Mouse (Mus musculus) hindbrain, embryonic 12.5 days (tissue): ENCODE measurements around the gene Gm45140. TPM values are rescaled to one million over a fixed set of nuclear protein-coding genes. Genes with fewer than 3 reads are reported as not detected.

Source experiments
- ATAC-seq: fragments of 200-750 bp; cut with Nextera tagmentation; 2 replicates; pipeline ENCODE4 v1.8.0; 2017; ENCODE audit warnings: moderate TSS enrichment; ENCODE audit not compliant: low FRiP score
- H3K27ac ChIP-seq: fragments of 300-500 bp; sonication (generic); 2 replicates; pipeline ENCODE4 v1.5.1; 2016; ENCODE audit warnings: mild to moderate bottlenecking
- H3K27me3 ChIP-seq: fragments of 300-500 bp; sonication (generic); 2 replicates; pipeline ENCODE4 v1.6.1; 2016; ENCODE audit warnings: mild to moderate bottlenecking
- H3K36me3 ChIP-seq: fragments of 300-500 bp; sonication (generic); 2 replicates; pipeline ENCODE4 v1.6.1; 2016; ENCODE audit warnings: mild to moderate bottlenecking
- H3K4me1 ChIP-seq: fragments of 300-500 bp; sonication (generic); 2 replicates; pipeline ENCODE4 v1.6.1; 2016
- H3K4me2 ChIP-seq: fragments of 300-500 bp; sonication (generic); replicated peaks from 2 replicates; pipeline ENCODE4 v1.6.1; 2016; ENCODE audit warnings: mild to moderate bottlenecking
- H3K4me3 ChIP-seq: fragments of 300-500 bp; sonication (generic); 2 replicates; pipeline ENCODE4 v1.5.1; 2016; ENCODE audit warnings: mild to moderate bottlenecking
- H3K9ac ChIP-seq: fragments of 300-500 bp; sonication (generic); 2 replicates; pipeline ENCODE4 v1.6.1; 2016; ENCODE audit warnings: mild to moderate bottlenecking, moderate library complexity
- H3K9me3 ChIP-seq: fragments of 300-500 bp; sonication (generic); replicated peaks from 2 replicates; pipeline ENCODE4 v1.6.1; 2016; ENCODE audit warnings: mild to moderate bottlenecking
- WGBS: fragments of 180-500 bp; shearing (Covaris S2); methylation state at CpG from one replicate; pipeline ENCODE4 v1.1.7; 2016; 5-methylcytosine and 5-hydroxymethylcytosine counted together
- polyA plus RNA-seq: library from polyadenylated mRNA; unstranded; fragments of >200 nt; fragmentation: Nextera tagmentation; extraction: Ambion mirVana; gene quantifications from 2 replicates; pipeline ENCODE4 v1.2.1, GENCODE M21; 2016

Gene Gm45140
- polyA plus RNA-seq, 1 experiment from 2014 or later, result 4.1 TPM

- peaks cover 7% of the 10 kb centered on the region for H3K36me3 ChIP-seq
- 90% methylated on average over 8 of the region's 8 CpGs for WGBS
- H3K27me3 ChIP-seq, result no peaks in the 10 kb centered on the region
- H3K4me1 ChIP-seq, result no peaks in the 10 kb centered on the region
- no peak for ATAC-seq
- H3K4me3 ChIP-seq, result no peak overlapping the region
- no peak overlapping the region for H3K9ac ChIP-seq
- H3K4me2 ChIP-seq, result no peak overlapping the region
- H3K9me3 ChIP-seq, result 0 out of 2 replicates have a peak, but pooled peaks cover 2% of the 10 kb centered on the region
- no peak overlapping the region for H3K27ac ChIP-seq
These were observed 78.7 kb downstream of the Gm45140 start for GRCm38 (mm10) chr6:87756896-87757295.

GRCm38 (mm10) chr6:87755196-87755595, 80.4 kb downstream of the Gm45140 start:
- no peak overlapping the region for H3K4me3 ChIP-seq
- H3K4me1 ChIP-seq, result no peaks in the 10 kb centered on the region
- no peaks in the 10 kb centered on the region for H3K27me3 ChIP-seq
- no peak overlapping the region for H3K9ac ChIP-seq
- 88% methylated on average over 4 of the region's 4 CpGs for WGBS
- peaks cover 7% of the 10 kb centered on the region for H3K36me3 ChIP-seq
- no peak overlapping the region for H3K27ac ChIP-seq
- H3K9me3 ChIP-seq, result 0 out of 2 replicates have a peak, but pooled peaks cover 2% of the 10 kb centered on the region
- ATAC-seq, result no peak
- H3K4me2 ChIP-seq, result no peak overlapping the region

DNA sequence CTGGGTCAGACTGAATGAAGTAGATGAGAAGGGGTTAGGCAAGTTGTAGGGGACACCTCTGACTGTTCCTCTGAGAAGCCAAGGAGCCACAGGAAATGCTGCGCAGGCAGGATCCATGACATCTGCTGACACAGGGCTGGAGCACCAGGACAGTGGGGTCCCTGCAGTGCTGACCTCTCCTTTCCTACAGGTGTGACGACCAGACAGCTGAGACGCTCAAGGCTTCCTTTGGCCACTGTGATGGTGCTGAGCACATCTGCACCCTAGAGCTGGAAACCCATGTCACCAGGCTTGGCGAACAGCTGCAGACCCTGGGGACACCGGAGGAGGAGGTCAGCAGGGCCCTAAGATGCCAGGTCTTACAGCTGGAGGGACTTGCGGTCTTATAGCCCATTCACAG, 84.0 kb downstream of the Gm45140 start:
- Histone ChIP-seq H3K4me1 (no peaks in the 10 kb centered on the region), H3K27me3 (no peaks in the 10 kb centered on the region), H3K4me2 (no peak overlapping the region), H3K4me3 (no peak overlapping the region), H3K27ac (no peak overlapping the region), H3K9ac (no peak overlapping the region), H3K36me3 (peaks cover 7% of the 10 kb centered on the region), H3K9me3 (no peaks in the 10 kb centered on the region)
- ATAC-seq, result no peak
- WGBS, result 89% methylated on average over 6 of the region's 6 CpGs

- H3K9me3 ChIP-seq, result no peaks in the 10 kb centered on the region
- no peak overlapping the region for H3K4me3 ChIP-seq
- 89% methylated on average over 8 of the region's 8 CpGs for WGBS
- H3K27me3 ChIP-seq, result no peaks in the 10 kb centered on the region
- no peak overlapping the region for H3K4me2 ChIP-seq
- no peak overlapping the region for H3K27ac ChIP-seq
- no peak for ATAC-seq
- no peaks in the 10 kb centered on the region for H3K4me1 ChIP-seq
- peaks cover 7% of the 10 kb centered on the region for H3K36me3 ChIP-seq
- H3K9ac ChIP-seq, result no peak overlapping the region
These were observed 85.2 kb downstream of the Gm45140 start for GRCm38 (mm10) chr6:87750184-87750910.

- Histone ChIP-seq H3K4me2 (no peak overlapping the region), H3K36me3 (no peaks in the 10 kb centered on the region), H3K4me3 (no peak overlapping the region), H3K27ac (no peak overlapping the region), H3K27me3 (no peaks in the 10 kb centered on the region), H3K9me3 (no peaks in the 10 kb centered on the region), H3K9ac (no peak overlapping the region), H3K4me1 (no peaks in the 10 kb centered on the region)
- ATAC-seq, result no peak
- WGBS, result 88% methylated on average over 6 of the region's 6 CpGs
These were observed 87.1 kb downstream of the Gm45140 start for GRCm38 (mm10) chr6:87748531-87748930.

DNA sequence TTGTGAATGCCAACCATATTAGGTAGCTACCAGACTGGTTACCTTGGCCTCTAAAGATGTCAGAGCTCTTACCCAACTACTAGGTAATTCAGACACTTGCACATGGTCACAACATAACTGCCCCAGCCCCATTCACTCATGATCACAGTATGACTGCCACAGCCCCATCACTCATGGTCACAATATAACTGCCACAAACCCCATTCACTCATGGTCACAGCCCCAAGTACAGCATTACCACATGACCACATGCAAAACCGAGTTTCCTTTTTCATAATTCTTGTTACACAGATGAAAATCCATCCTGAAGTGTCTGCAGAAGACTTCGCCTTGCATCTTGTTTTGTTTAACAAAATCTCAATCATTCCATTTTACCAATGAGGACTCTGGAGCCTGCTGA, 87.5 kb downstream of the Gm45140 start:
- H3K36me3 ChIP-seq, result no peaks in the 10 kb centered on the region
- H3K4me1 ChIP-seq, result no peaks in the 10 kb centered on the region
- no peaks in the 10 kb centered on the region for H3K9me3 ChIP-seq
- no peaks in the 10 kb centered on the region for H3K27me3 ChIP-seq
- H3K4me3 ChIP-seq, result no peak overlapping the region
- ATAC-seq, result no peak
- no peak overlapping the region for H3K27ac ChIP-seq
- H3K9ac ChIP-seq, result no peak overlapping the region
- 92% methylated on average over 2 of the region's 2 CpGs for WGBS
- H3K4me2 ChIP-seq, result no peak overlapping the region

DNA sequence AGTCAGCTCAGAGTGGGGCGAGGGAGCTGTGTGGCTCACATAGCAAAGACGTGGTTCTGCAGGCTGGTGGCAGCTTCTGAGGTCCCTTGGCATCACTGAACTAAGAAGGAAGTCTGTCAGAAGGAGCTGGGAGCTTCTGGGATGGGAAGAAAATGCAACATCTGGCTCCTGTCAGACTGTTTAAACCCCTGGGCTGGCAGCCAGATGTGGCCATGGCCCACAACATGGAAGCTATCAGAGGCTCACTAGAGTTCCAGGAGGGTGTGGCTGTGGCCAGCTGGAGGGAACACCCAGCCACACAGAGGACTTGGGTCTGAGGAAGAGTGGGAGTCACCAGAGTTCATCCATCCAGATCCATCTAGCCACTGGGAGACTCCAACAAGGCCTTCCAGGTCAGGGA, 88.7 kb downstream of the Gm45140 start:
- Histone ChIP-seq H3K27ac (no peak overlapping the region), H3K9ac (no peak overlapping the region), H3K4me2 (no peak overlapping the region), H3K4me1 (no peaks in the 10 kb centered on the region), H3K36me3 (no peaks in the 10 kb centered on the region), H3K27me3 (no peaks in the 10 kb centered on the region), H3K4me3 (no peak overlapping the region), H3K9me3 (no peaks in the 10 kb centered on the region)
- ATAC-seq, result no peak
- 78% methylated on average over 2 of the region's 2 CpGs for WGBS

DNA sequence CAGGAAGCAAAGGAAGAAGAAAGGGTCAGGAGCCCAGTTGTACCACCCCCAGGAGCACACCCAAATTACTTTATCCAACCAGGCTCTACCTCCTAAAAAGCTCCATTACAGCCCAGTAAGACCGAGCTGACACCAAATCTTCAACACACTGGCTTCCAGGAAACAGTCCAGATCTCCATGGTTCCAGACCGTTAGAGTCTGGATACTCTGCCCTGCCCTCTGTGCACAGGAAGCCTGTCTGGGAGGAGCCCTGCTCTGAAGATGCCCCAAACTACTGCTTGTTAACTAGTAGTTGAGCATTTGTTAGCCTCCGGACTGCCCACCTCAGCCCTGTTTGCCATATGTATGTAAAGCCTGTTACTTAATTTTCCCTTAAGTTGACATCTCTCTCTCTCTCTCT, 89.5 kb downstream of the Gm45140 start:
- Histone ChIP-seq H3K9ac (no peak overlapping the region), H3K27me3 (no peaks in the 10 kb centered on the region), H3K9me3 (no peaks in the 10 kb centered on the region), H3K4me1 (no peaks in the 10 kb centered on the region), H3K36me3 (no peaks in the 10 kb centered on the region), H3K27ac (no peak overlapping the region), H3K4me3 (no peak overlapping the region), H3K4me2 (no peak overlapping the region)
- ATAC-seq, result no peak
- WGBS, result 75% methylated on average over 3 of the region's 3 CpGs

- Histone ChIP-seq H3K4me1 (no peaks in the 10 kb centered on the region), H3K27me3 (no peaks in the 10 kb centered on the region), H3K9me3 (no peaks in the 10 kb centered on the region), H3K27ac (no peak overlapping the region), H3K4me3 (no peak overlapping the region), H3K9ac (no peak overlapping the region), H3K36me3 (no peaks in the 10 kb centered on the region), H3K4me2 (no peak overlapping the region)
- no peak for ATAC-seq
- WGBS, result 46% methylated on average over 1 of the region's 1 CpGs
These were observed 90.3 kb downstream of the Gm45140 start for GRCm38 (mm10) chr6:87745301-87745700.

GRCm38 (mm10) chr6:87744632-87745031, 91.0 kb downstream of the Gm45140 start:
- 0 out of 2 replicates have a peak, but pooled peaks cover 4% of the 10 kb centered on the region for H3K27me3 ChIP-seq
- H3K36me3 ChIP-seq, result no peaks in the 10 kb centered on the region
- no peak for ATAC-seq
- H3K4me2 ChIP-seq, result no peak overlapping the region
- no peak overlapping the region for H3K4me3 ChIP-seq
- no peak overlapping the region for H3K27ac ChIP-seq
- WGBS, result 95% methylated on average over 3 of the region's 3 CpGs
- no peaks in the 10 kb centered on the region for H3K4me1 ChIP-seq
- H3K9me3 ChIP-seq, result no peaks in the 10 kb centered on the region
- H3K9ac ChIP-seq, result no peak overlapping the region

- ATAC-seq, result no peak
- H3K27ac ChIP-seq, result no peak overlapping the region
- H3K9ac ChIP-seq, result no peak overlapping the region
- no peak overlapping the region for H3K4me3 ChIP-seq
- H3K4me2 ChIP-seq, result no peak overlapping the region
- H3K9me3 ChIP-seq, result no peaks in the 10 kb centered on the region
- 0 out of 2 replicates have a peak, but pooled peaks cover 8% of the 10 kb centered on the region for H3K27me3 ChIP-seq
- no peaks in the 10 kb centered on the region for H3K36me3 ChIP-seq
- WGBS, result 72% methylated on average over 5 of the region's 5 CpGs
- peaks cover 4% of the 10 kb centered on the region for H3K4me1 ChIP-seq
These were observed 92.3 kb downstream of the Gm45140 start for GRCm38 (mm10) chr6:87743281-87743680.

- Histone ChIP-seq H3K4me1 (peaks cover 9% of the 10 kb centered on the region), H3K4me3 (no peak overlapping the region), H3K36me3 (no peaks in the 10 kb centered on the region), H3K4me2 (no peak overlapping the region), H3K9me3 (no peaks in the 10 kb centered on the region), H3K9ac (no peak overlapping the region), H3K27ac (no peak overlapping the region), H3K27me3 (0 out of 2 replicates have a peak, but pooled peaks cover 10% of the 10 kb centered on the region)
- 73% methylated on average over 5 of the region's 5 CpGs for WGBS
- ATAC-seq, result no peak
These were observed 92.8 kb downstream of the Gm45140 start for GRCm38 (mm10) chr6:87742804-87743203.

DNA sequence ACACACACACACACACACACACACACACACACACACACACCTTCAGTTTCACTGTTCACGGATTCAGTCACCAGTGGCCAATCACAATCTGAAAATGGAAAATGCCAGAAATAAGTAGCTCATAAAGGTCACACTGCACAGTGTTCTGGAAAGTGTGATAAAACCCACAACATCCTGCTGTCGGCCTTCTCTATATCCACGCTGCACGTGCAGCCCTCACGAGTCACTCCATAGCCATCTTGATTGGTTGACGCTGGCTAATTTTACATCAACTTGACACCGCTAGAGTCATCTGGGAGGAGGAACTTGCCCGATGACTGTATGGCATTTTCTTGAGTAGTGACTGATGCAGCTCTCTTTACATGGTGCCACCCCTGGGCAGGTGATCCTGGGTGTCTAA, 93.6 kb downstream of the Gm45140 start:
- WGBS, result 93% methylated on average over 8 of the region's 8 CpGs
- Histone ChIP-seq H3K4me2 (no peak overlapping the region), H3K4me1 (peaks cover 15% of the 10 kb centered on the region), H3K27ac (no peak overlapping the region), H3K9me3 (no peaks in the 10 kb centered on the region), H3K4me3 (no peak overlapping the region), H3K36me3 (no peaks in the 10 kb centered on the region), H3K27me3 (0 out of 2 replicates have a peak, but pooled peaks cover 11% of the 10 kb centered on the region), H3K9ac (no peak overlapping the region)
- no peak for ATAC-seq
